Mouse (Mus musculus): ENCODE results near the gene Vmn2r113. TPM values are rescaled to one million over a fixed set of nuclear protein-coding genes. Genes with fewer than 3 reads are reported as not detected.
"Not testable (repeated sequence)": the region's sequence is repeated elsewhere in the genome, so short reads cannot be mapped to it uniquely, and the experiment has no call there.

Vmn2r113 gene
- total RNA-seq (2021), result not detected

DNA sequence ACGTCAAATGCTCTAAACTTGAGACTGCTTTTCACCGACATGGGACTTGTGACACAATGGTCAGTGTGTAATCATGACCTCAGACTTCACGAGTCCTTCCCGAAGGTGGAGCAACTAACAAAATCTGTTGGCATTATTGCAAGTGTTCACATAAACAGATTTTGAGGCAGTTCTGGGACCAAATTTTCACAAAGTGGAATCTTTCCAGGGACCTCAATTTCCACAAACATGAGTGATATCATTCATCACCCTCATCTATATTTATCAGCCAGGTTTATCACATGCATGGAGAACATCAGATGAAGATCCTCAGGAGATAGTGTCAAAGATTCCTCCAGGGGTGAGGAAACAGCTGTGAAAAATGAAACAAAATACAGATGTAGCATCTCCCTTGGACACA lies at the start of gene Vmn2r113:
Gene Vmn2r113 (plus strand): TSS at position 301 of the 400 bp plus-strand sequence.
- DNase-seq (ENCODE audit: low spot score in 2 of 2); intact Hi-C loops (cut with DNase I): not testable (repeated sequence)

Other genes starting within 250 kb of the Vmn2r113 start
- 10 to 100 TPM; 14.7 to 16.0 TPM for gene Zfp945, start 75.8 kb upstream of the Vmn2r113 start, total RNA-seq (2021)
- not detected for gene Vmn2r-ps130, start 118.2 kb downstream of the Vmn2r113 start, total RNA-seq (2021)